Mouse (Mus musculus): ENCODE data around the gene H2afj. TPM values are rescaled to one million over a fixed set of nuclear protein-coding genes. Genes with fewer than 3 reads are reported as not detected.

Gene H2afj
- polyA plus RNA-seq, 1 experiment, result 76.9 TPM

DNA sequence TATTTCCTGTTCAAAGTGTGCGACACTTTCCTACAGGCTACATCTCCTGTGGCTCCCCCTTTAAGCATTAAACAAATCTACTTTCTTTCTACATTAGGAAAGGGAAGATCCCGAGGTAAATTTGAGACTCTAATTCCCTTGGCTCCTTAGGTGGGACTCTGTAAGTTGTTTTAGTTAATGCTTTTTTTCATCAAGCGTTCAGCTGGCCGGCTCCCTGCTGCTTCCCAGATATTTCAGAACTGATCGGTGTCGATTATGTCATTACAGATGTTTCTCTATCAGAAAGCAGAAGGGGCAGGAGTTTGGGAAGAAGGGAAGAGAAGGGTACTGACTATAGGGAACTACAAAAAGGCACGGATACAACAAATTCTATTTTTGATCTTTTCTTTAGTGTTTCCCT, 19.1 kb downstream of the H2afj start:
- no peak for TF ChIP-seq CTCF (IDR thresholded peaks at IDR 0.05; ENCODE audit: borderline replicate concordance, extremely low read depth, insufficient read depth, insufficient read length)
- no peak for TF ChIP-seq POLR2A (IDR thresholded peaks at IDR 0.05; ENCODE audit: borderline replicate concordance, extremely low read depth, insufficient read depth, insufficient read length, poor library complexity, severe bottlenecking)
- DNase-seq (ENCODE audit: low read depth), result no peak

- DNase-seq (ENCODE audit: low read depth), result no peak
Measured at GRCm38 (mm10) chr6:136827516-136827880, 19.5 kb downstream of the H2afj start, which contains the start of gene BC049715. Gene BC049715, plus strand, starts transcription at chr6:136827626.

DNA sequence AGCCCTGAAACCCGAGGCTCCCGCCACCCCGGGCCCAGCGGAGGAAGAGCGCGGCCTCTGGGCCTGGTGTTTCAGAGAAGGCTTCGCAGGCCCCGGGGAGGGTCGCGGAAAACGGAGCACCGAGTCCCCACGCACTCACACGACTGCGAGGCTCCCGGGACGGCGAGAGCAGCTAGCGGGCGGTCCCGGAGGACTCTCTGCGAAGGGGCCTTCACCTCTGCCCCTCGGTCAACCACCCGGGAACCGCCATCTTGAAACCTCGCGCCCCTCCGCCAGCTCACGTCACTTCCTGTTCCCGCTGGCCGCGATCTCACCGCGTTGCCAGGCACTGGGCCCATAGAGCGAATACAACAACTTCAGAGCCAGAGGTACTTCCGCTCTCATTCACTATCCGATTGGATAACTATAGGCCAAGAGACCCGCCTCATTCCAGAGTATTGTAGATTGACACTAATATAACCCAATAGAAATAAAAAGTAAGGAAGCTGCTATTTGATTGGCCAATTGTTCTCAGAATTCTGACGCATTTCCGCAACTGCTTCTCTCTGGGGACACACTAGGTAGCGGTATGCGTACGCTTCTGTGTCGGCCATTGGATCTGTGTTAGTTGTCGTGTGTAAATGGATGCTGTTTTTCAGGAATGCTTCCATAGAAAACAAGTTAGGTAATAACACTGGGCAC, 20.0 kb downstream of the H2afj start, which contains the start of gene Wbp11:
Wbp11 (minus strand) TSS at position 353 of the 681 bp plus-strand sequence.
- peak; percentile 100 for DNase-seq (ENCODE audit: low read depth)
- TF ChIP-seq CTCF (IDR thresholded peaks at IDR 0.05; ENCODE audit: borderline replicate concordance, extremely low read depth, insufficient read depth, insufficient read length), result no peak; the same call in 1 of the 2 replicates
- peak; percentile 68; the same call in 1 of the 2 replicates for TF ChIP-seq POLR2A (IDR thresholded peaks at IDR 0.05; ENCODE audit: borderline replicate concordance, extremely low read depth, insufficient read depth, insufficient read length, poor library complexity, severe bottlenecking)

More at GRCm38 (mm10) chr6:136827516-136827880, 19.5 kb downstream of the H2afj start, which contains the start of gene BC049715:
- TF ChIP-seq CTCF (IDR thresholded peaks at IDR 0.05; ENCODE audit: borderline replicate concordance, extremely low read depth, insufficient read depth, insufficient read length) (no peak), POLR2A (IDR thresholded peaks at IDR 0.05; ENCODE audit: borderline replicate concordance, extremely low read depth, insufficient read depth, insufficient read length, poor library complexity, severe bottlenecking) (no peak)

DNA sequence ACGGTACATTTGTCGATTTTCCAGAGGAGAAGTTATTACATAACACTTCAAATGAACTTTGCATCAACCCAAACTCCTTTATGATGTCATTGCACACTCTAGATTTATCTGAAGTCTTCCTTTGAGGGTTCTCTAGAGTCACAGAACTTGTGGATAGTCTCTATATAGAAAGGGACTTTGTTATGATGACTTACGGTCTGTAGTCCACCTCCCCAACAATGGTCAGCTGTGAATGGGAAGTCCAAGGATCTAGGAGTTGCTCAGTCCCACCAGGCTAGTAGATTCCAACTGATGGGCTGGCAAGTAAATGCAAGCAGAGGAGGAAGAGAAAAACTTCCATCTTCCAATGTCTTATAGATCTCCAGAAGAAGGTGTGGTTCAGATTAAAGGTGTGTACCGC, 20.6 kb downstream of the H2afj start:
- TF ChIP-seq CTCF (IDR thresholded peaks at IDR 0.05; ENCODE audit: borderline replicate concordance, extremely low read depth, insufficient read depth, insufficient read length) (no peak), POLR2A (IDR thresholded peaks at IDR 0.05; ENCODE audit: borderline replicate concordance, extremely low read depth, insufficient read depth, insufficient read length, poor library complexity, severe bottlenecking) (no peak)
- no peak for DNase-seq (ENCODE audit: low read depth)

DNA sequence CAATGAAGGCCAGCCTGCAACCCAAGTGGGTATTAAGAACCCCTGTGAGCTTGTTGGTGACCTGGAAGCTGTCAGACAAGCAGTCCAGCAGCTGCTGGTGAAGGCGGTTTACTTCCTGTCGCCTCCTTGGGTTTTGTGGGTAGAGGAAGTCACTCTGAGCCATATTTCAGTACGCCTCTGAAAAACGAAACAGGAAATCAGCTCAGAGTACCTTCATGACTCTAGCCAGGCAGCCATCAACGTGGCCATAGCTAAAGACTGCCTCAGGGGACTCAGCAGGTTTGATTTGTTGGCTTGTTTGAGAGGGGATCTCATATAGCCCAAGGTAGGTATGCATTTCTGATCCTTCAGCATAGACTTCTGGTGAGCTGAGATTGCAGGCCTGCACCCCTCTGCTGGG, 23.7 kb downstream of the H2afj start:
- TF ChIP-seq CTCF (IDR thresholded peaks at IDR 0.05; ENCODE audit: borderline replicate concordance, extremely low read depth, insufficient read depth, insufficient read length) (no peak), POLR2A (IDR thresholded peaks at IDR 0.05; ENCODE audit: borderline replicate concordance, extremely low read depth, insufficient read depth, insufficient read length, poor library complexity, severe bottlenecking) (no peak)
- no peak for DNase-seq (ENCODE audit: low read depth)

- DNase-seq (ENCODE audit: low read depth), result no peak
- TF ChIP-seq POLR2A (IDR thresholded peaks at IDR 0.05; ENCODE audit: borderline replicate concordance, extremely low read depth, insufficient read depth, insufficient read length, poor library complexity, severe bottlenecking) (no peak), CTCF (IDR thresholded peaks at IDR 0.05; ENCODE audit: borderline replicate concordance, extremely low read depth, insufficient read depth, insufficient read length) (no peak)
Measured at GRCm38 (mm10) chr6:136835352-136835751, 27.3 kb downstream of the H2afj start, which contains the start of gene Smco3. Gene Smco3, minus strand, starts transcription at chr6:136835452.

DNA sequence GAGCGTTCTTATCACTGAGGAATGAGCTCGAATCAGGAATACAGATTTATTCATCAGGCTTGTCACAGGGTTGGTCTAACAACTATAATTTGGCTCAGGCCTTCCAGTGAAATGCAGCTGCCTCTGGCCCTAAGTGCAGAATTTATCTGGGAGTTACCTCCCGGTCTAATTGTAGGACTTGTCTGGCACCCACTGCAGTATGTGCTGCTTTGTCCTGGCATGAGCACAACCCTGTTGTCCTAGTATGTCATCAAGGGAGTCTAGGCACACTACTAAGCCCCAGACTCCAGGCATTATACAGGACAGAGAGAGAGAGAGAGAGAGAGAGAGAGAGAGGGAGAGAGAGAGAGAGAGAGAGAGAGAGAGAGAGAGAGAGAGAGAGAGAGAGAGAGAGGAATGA, 29.3 kb downstream of the H2afj start:
- TF ChIP-seq POLR2A (IDR thresholded peaks at IDR 0.05; ENCODE audit: borderline replicate concordance, extremely low read depth, insufficient read depth, insufficient read length, poor library complexity, severe bottlenecking) (no peak), CTCF (IDR thresholded peaks at IDR 0.05; ENCODE audit: borderline replicate concordance, extremely low read depth, insufficient read depth, insufficient read length) (no peak)
- no peak for DNase-seq (ENCODE audit: low read depth)

GRCm38 (mm10) chr6:136844903-136845302, 36.9 kb downstream of the H2afj start:
- no peak for TF ChIP-seq POLR2A (IDR thresholded peaks at IDR 0.05; ENCODE audit: borderline replicate concordance, extremely low read depth, insufficient read depth, insufficient read length, poor library complexity, severe bottlenecking)
- TF ChIP-seq CTCF (IDR thresholded peaks at IDR 0.05; ENCODE audit: borderline replicate concordance, extremely low read depth, insufficient read depth, insufficient read length), result no peak
- no peak for DNase-seq (ENCODE audit: low read depth)

- TF ChIP-seq POLR2A (IDR thresholded peaks at IDR 0.05; ENCODE audit: borderline replicate concordance, extremely low read depth, insufficient read depth, insufficient read length, poor library complexity, severe bottlenecking) (no peak), CTCF (IDR thresholded peaks at IDR 0.05; ENCODE audit: borderline replicate concordance, extremely low read depth, insufficient read depth, insufficient read length) (no peak)
- DNase-seq (ENCODE audit: low read depth), result no peak
Measured at GRCm38 (mm10) chr6:136845706-136846480, 37.8 kb downstream of the H2afj start.

GRCm38 (mm10) chr6:136847267-136847666, 39.2 kb downstream of the H2afj start:
- TF ChIP-seq CTCF (IDR thresholded peaks at IDR 0.05; ENCODE audit: borderline replicate concordance, extremely low read depth, insufficient read depth, insufficient read length) (no peak), POLR2A (IDR thresholded peaks at IDR 0.05; ENCODE audit: borderline replicate concordance, extremely low read depth, insufficient read depth, insufficient read length, poor library complexity, severe bottlenecking) (no peak)
- DNase-seq (ENCODE audit: low read depth), result no peak

GRCm38 (mm10) chr6:136847790-136848189, 39.7 kb downstream of the H2afj start:
- no peak for DNase-seq (ENCODE audit: low read depth)

More at GRCm38 (mm10) chr6:136847790-136848189, 39.7 kb downstream of the H2afj start:
- TF ChIP-seq CTCF (IDR thresholded peaks at IDR 0.05; ENCODE audit: borderline replicate concordance, extremely low read depth, insufficient read depth, insufficient read length) (peak; percentile 55), POLR2A (IDR thresholded peaks at IDR 0.05; ENCODE audit: borderline replicate concordance, extremely low read depth, insufficient read depth, insufficient read length, poor library complexity, severe bottlenecking) (no peak)

Measured in brain, embryonic 14.5 days (tissue).